Mouse (Mus musculus) neural tube, embryonic 12.5 days (tissue): ENCODE data around the gene Ppie. TPM values are rescaled to one million over a fixed set of nuclear protein-coding genes. Genes with fewer than 3 reads are reported as not detected.

Experiments used
- ATAC-seq: fragments of 200-750 bp; cut with Nextera tagmentation; 2 replicates; pipeline ENCODE4 v1.8.0; 2017; ENCODE audit warnings: low read depth, mild to moderate bottlenecking, moderate TSS enrichment, moderate library complexity; ENCODE audit not compliant: low FRiP score
- H3K27ac ChIP-seq: fragments of 300-500 bp; sonication (generic); 2 replicates; pipeline ENCODE4 v1.5.1; 2016
- H3K27me3 ChIP-seq: fragments of 300-500 bp; sonication (generic); replicated peaks from 2 replicates; pipeline ENCODE4 v1.6.1; 2016; ENCODE audit warnings: mild to moderate bottlenecking
- H3K36me3 ChIP-seq: fragments of 300-500 bp; sonication (generic); 2 replicates; pipeline ENCODE4 v1.6.1; 2016; ENCODE audit warnings: mild to moderate bottlenecking
- H3K4me1 ChIP-seq: fragments of 300-500 bp; sonication (generic); 2 replicates; pipeline ENCODE4 v1.6.1; 2016
- H3K4me2 ChIP-seq: fragments of 300-500 bp; sonication (generic); replicated peaks from 2 replicates; pipeline ENCODE4 v1.6.1; 2016; ENCODE audit warnings: mild to moderate bottlenecking
- H3K4me3 ChIP-seq: fragments of 300-500 bp; sonication (generic); 2 replicates; pipeline ENCODE4 v1.5.1; 2016
- H3K9ac ChIP-seq: fragments of 300-500 bp; sonication (generic); 2 replicates; pipeline ENCODE4 v1.6.1; 2016; ENCODE audit warnings: mild to moderate bottlenecking
- H3K9me3 ChIP-seq: fragments of 300-500 bp; sonication (generic); 2 replicates; pipeline ENCODE4 v1.6.1; 2016; ENCODE audit warnings: mild to moderate bottlenecking
- WGBS: fragments of 180-500 bp; shearing (Covaris S2); methylation state at CpG from one replicate; pipeline ENCODE4 v1.1.7; 2016; 5-methylcytosine and 5-hydroxymethylcytosine counted together
- polyA plus RNA-seq: library from polyadenylated mRNA; unstranded; fragments of >200 nt; fragmentation: Nextera tagmentation; extraction: Ambion mirVana; gene quantifications from 2 replicates; pipeline ENCODE4 v1.2.1, GENCODE M21; 2016

Gene Ppie
- polyA plus RNA-seq, 1 experiment from 2014 or later, result 80.1 TPM

GRCm38 (mm10) chr4:123083323-123083902 lies 56.3 kb downstream of the Ppie start:
- Histone ChIP-seq H3K4me1 (no peaks in the 10 kb centered on the region), H3K4me3 (no peak overlapping the region), H3K36me3 (no peaks in the 10 kb centered on the region), H3K27ac (no peak overlapping the region), H3K9ac (no peak overlapping the region), H3K4me2 (no peak overlapping the region), H3K27me3 (no peaks in the 10 kb centered on the region), H3K9me3 (no peaks in the 10 kb centered on the region)
- ATAC-seq, result no peak
- WGBS, result 70% methylated on average over 13 of the region's 13 CpGs

- 74% methylated on average over 20 of the region's 20 CpGs for WGBS
- Histone ChIP-seq H3K4me3 (no peak overlapping the region), H3K9me3 (no peaks in the 10 kb centered on the region), H3K27me3 (no peaks in the 10 kb centered on the region), H3K36me3 (no peaks in the 10 kb centered on the region), H3K27ac (no peak overlapping the region), H3K9ac (no peak overlapping the region), H3K4me1 (no peaks in the 10 kb centered on the region), H3K4me2 (no peak overlapping the region)
- peak; percentile 57; the same call in 1 of the 2 replicates for ATAC-seq
Measured at GRCm38 (mm10) chr4:123082283-123083163, 57.2 kb downstream of the Ppie start.

- no peak overlapping the region for H3K4me2 ChIP-seq
- H3K27ac ChIP-seq, result no peak overlapping the region
- no peak for ATAC-seq
Measured at GRCm38 (mm10) chr4:123080791-123081190, 59.0 kb downstream of the Ppie start.

GRCm38 (mm10) chr4:123078231-123078630 lies 61.5 kb downstream of the Ppie start:
- WGBS, result 92% methylated on average over 4 of the region's 4 CpGs

More at GRCm38 (mm10) chr4:123080791-123081190, 59.0 kb downstream of the Ppie start:
- Histone ChIP-seq H3K27me3 (no peaks in the 10 kb centered on the region), H3K4me1 (no peaks in the 10 kb centered on the region), H3K36me3 (no peaks in the 10 kb centered on the region), H3K9me3 (no peaks in the 10 kb centered on the region), H3K4me3 (no peak overlapping the region), H3K9ac (no peak overlapping the region)
- 41% methylated on average over 13 of the region's 13 CpGs for WGBS

More at GRCm38 (mm10) chr4:123078231-123078630, 61.5 kb downstream of the Ppie start:
- Histone ChIP-seq H3K4me3 (no peak overlapping the region), H3K27me3 (no peaks in the 10 kb centered on the region), H3K27ac (no peak overlapping the region), H3K9ac (no peak overlapping the region), H3K4me1 (no peaks in the 10 kb centered on the region), H3K4me2 (no peak overlapping the region), H3K36me3 (no peaks in the 10 kb centered on the region), H3K9me3 (no peaks in the 10 kb centered on the region)
- no peak for ATAC-seq

Other genes with a start within 250 kb of the Ppie start
- gene Mfsd2a, start 178.8 kb downstream of the Ppie start, polyA plus RNA-seq, result 21.4 and 22.0 TPM in 2 replicates
- gene Mycl, start 144.3 kb downstream of the Ppie start, polyA plus RNA-seq, result 123 and 125 TPM in 2 replicates
- 26.6 and 29.7 TPM in 2 replicates for gene Trit1, start 123.4 kb downstream of the Ppie start, polyA plus RNA-seq
- 0.22 and 0.29 TPM in 2 replicates for gene Bmp8b, start 34.8 kb downstream of the Ppie start, polyA plus RNA-seq
- gene Oxct2b, start 23.7 kb downstream of the Ppie start, polyA plus RNA-seq, result 0.13 TPM in 1 of 2 replicates, not detected in the other
- gene Hpcal4, start 43.3 kb upstream of the Ppie start, polyA plus RNA-seq, result 3.8 and 4.2 TPM in 2 replicates
- 0.15 TPM in 1 of 2 replicates, not detected in the other for gene Nt5c1a, start 61.6 kb upstream of the Ppie start, polyA plus RNA-seq
- 20.1 and 24.6 TPM in 2 replicates for gene Heyl, start 93.6 kb upstream of the Ppie start, polyA plus RNA-seq
- gene Pabpc4, start 122.4 kb upstream of the Ppie start, polyA plus RNA-seq, result 27.5 and 28.1 TPM in 2 replicates
- gene Oxct2a, start 183.7 kb upstream of the Ppie start, polyA plus RNA-seq, result not detected in 2 replicates
- 0.41 and 0.45 TPM in 2 replicates for gene Bmp8a, start 203.3 kb upstream of the Ppie start, polyA plus RNA-seq